Mouse (Mus musculus): ENCODE results near the gene Slit2.

DNA sequence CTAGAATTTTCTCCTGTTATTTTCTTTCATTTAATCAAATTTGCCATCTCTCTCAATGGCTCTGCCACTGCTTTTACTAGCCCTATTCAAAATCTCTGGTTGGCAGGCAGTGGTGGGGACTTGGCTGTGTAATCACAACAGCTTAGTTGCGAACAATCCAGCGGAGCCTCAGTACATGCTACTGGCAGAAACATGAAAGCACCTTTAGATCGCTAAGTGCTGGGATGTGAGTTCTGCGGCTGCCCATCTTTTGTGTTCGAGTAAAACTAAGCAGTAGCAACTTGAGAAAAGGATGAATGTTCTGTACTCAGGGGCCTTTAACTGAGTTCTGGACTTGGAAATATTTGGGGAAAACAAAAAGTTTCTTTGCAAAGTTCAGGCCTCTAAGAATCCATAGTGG, 139.7 kb downstream of the Slit2 start:
- TF ChIP-seq POLR2A (IDR thresholded peaks at IDR 0.05; ENCODE audit: borderline replicate concordance, low read depth, low read length), result no peak
- TF ChIP-seq CTCF (IDR thresholded peaks at IDR 0.05; ENCODE audit: low read depth, low read length), result no peak

All from bone marrow macrophage, adult 2 months (primary cell).